Mouse (Mus musculus) megakaryocyte, adult 5-6 weeks (primary cell): ENCODE data around the gene Hgd. TPM values are rescaled to one million over a fixed set of nuclear protein-coding genes. Genes with fewer than 3 reads are reported as not detected.

Experiments
- ATAC-seq: 2 replicates; pipeline ENCODE4 v1.8.0; 2016; ENCODE audit warnings: mild to moderate bottlenecking, inconsistent platforms; ENCODE audit not compliant: poor library complexity, severe bottlenecking
- total RNA-seq, 2 experiments: library from RNA; stranded (forward) in 1 of 2; stranded (reverse) in 1 of 2; fragments of 153-499, 151-499 nt in 1 of 2; fragments of 221-1000, 200-1000 nt in 1 of 2; gene quantifications; 2 replicates each; pipeline versions ENCODE4 v1.2.3 to v1.2.4; 2015 to 2017

Hgd gene
- total RNA-seq, 2 experiments from 2014 or later = not detected

GRCm38 (mm10) chr16:37663643-37664459 lies 83.9 kb downstream of the Hgd start:
- no peak for ATAC-seq

GRCm38 (mm10) chr16:37665394-37665935 lies 85.5 kb downstream of the Hgd start:
- ATAC-seq = no peak

DNA sequence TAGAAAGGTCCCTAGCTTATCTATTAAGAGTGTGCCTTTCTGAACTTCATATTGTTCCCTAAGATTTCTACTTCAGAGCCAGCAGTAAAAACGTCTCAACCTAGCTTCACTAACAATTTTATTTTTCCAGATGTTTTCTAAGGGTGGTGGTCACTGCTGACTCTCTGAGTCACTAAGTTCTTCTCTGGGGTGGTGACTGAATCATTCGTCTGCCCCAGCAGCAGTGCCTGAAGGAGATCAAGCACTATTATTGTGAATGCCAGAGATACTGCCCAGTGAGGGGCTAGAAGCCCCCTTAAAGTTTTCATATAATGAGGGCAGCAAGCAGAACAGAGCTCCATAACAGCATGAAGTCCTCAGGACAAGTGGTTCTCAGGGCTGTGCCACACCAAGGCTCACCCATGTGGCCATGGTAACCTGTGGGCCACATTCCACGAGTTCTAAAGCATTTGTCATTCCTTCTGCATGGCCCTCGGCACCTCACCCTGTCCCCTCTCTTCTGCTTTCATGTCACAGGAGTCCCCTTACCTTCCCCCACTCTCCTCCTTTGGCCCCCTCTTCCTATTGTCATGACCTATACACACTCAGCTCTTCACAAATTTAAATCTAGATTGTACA lies 90.8 kb downstream of the Hgd start:
- ATAC-seq = no peak

GRCm38 (mm10) chr16:37675326-37675725 lies 95.4 kb downstream of the Hgd start:
- ATAC-seq = no peak

DNA sequence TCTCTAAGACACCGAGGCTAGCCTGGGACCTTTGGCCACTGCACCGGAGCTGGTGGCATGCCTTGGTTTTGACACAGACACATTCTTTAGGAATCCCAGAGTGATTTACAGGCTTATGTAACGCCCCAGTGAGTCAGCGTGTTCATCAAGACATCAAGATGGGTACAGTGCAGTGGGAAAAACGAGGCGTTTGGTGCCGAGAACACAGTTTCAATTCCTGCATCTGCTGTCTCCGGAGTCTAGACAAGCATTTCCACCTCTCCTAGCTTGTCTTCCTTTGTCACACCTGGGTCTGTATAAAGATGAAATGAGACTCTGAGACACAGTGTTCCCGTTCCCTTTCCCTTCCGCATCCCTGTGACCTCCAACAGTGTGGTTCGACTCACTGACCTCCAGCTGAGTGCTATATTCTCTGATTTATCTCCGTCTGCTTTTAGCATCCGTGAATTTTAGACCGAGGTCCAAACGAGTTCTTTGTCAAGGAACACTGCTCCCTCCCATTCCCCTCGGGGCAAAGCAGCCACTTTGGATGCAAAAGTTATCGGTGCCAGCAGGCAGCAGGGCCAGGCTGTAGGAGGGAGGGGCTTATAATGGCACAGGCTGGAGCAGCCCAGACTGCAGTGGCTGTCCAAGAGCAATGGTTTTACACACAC lies 96.2 kb downstream of the Hgd start:
- no peak for ATAC-seq

- ATAC-seq = no peak
Observed at GRCm38 (mm10) chr16:37676677-37677072, 96.7 kb downstream of the Hgd start.

DNA sequence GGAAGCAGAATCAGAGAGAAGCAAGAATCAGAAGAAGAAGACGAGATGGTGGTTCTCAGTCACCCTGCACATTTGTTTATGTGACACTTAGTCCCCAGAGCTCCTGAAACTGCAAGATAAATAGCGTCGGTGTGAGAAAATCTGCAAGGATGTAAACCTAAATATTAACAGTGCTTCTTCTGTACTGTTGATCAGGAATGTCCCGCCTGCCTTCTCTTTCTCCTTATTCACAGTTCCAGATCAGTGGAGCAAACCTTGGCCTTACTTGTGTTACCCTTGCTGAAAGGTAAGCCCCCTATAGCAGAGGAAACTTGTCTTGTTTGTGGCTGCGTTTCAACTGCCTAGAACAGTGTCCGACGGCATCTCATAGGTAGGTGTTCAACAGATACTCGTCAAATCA lies 97.6 kb downstream of the Hgd start:
- no peak for ATAC-seq

DNA sequence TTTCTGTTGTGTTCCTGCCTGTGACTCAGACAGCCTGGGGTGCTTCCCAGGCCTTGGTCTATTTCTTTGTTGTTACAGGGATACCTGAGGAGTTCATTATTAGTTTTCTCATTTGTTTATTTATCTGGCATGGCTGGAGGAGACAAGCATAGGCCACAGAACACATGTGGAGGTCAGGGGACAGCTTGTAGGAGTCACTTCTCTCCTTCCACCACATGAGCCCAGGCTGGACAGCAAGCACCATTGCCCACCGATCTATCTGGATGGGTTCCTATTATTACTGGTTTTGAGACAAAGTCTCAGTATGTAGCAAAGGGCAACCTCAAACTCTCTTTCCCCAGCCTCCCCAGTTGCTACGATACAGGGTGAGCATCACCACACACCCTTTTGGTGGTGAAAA lies 100.3 kb downstream of the Hgd start:
- ATAC-seq = no peak

DNA sequence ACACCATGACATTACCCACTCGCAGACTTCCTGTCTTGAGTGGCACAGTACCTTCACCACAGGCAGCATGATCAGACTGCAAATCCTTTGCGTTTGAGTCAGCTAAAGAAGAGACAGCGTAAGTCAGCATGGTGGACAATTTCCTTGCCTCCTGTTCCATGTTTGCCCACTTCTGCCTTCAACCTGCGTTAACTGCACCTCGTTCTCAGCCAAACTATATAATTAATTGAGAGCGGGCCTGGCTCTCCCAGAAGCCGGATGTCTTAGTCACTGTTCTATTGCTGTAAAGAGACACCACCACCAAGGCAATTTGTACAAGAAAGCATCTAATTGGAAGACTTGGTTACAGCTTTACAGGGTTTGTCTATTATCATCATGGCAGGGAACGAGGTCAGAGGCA lies 100.9 kb downstream of the Hgd start:
- ATAC-seq = no peak

Other genes with a start within 250 kb of the Hgd start
- not detected in 2 replicates for gene Stxbp5l, start 195.2 kb upstream of the Hgd start, total RNA-seq (2015)
- not detected in 2 replicates for gene Stxbp5l, start 195.2 kb upstream of the Hgd start, total RNA-seq (2017)
- 7.3 and 10.2 TPM in 2 replicates for gene Gtf2e1, start 40.4 kb upstream of the Hgd start, total RNA-seq (2015)
- gene Gtf2e1, start 40.4 kb upstream of the Hgd start, total RNA-seq (2017) = 14.4 and 14.6 TPM in 2 replicates
- gene Rabl3, start 40.3 kb upstream of the Hgd start, total RNA-seq (2015) = 9.6 and 12.2 TPM in 2 replicates
- gene Rabl3, start 40.3 kb upstream of the Hgd start, total RNA-seq (2017) = 5.6 and 7.4 TPM in 2 replicates
- 35.2 and 58.3 TPM in 2 replicates for gene Ndufb4, start 74.3 kb downstream of the Hgd start, total RNA-seq (2015)
- 11.5 TPM in 2 replicates for gene Ndufb4, start 74.3 kb downstream of the Hgd start, total RNA-seq (2017)
- gene Fstl1, start 196.7 kb downstream of the Hgd start, total RNA-seq (2015) = 0.16 and 1.1 TPM in 2 replicates
- gene Fstl1, start 196.7 kb downstream of the Hgd start, total RNA-seq (2017) = 0.44 and 0.89 TPM in 2 replicates